Mouse (Mus musculus) MEL (cell line): Measurements from ENCODE around the gene Slc35b1. TPM values are rescaled to one million over a fixed set of nuclear protein-coding genes. Genes with fewer than 3 reads are reported as not detected.

Source experiments
- DNase-seq: peaks from one replicate; pipeline ENCODE4 v3.0.0; 2011; ENCODE audit warnings: low read depth, low spot score
- H3K27ac ChIP-seq: 2 replicates; pipeline ENCODE4 v1.5.1; 2012; ENCODE audit warnings: low read depth, mild to moderate bottlenecking, control low read depth, low read length, moderate library complexity; ENCODE audit not compliant: control insufficient read depth
- H3K27me3 ChIP-seq, 2 experiments: fragments of 150-350 bp in 1 of 2; sonication (generic) in 1 of 2; 2 replicates each; pipeline ENCODE4 v1.6.1; 2012; ENCODE audit warnings: low read length in 2 of 2, mild to moderate bottlenecking in 2 of 2, improper control_type of control experiment in 1 of 2, moderate library complexity in 1 of 2; ENCODE audit not compliant: insufficient read depth in 2 of 2, control insufficient read depth in 1 of 2
- H3K36me3 ChIP-seq, 2 experiments: 2 replicates each; pipeline ENCODE4 v1.6.1; 2012 to 2014; ENCODE audit warnings: low read length in 2 of 2, improper control_type of control experiment in 1 of 2, inconsistent platforms in 1 of 2, mild to moderate bottlenecking in 1 of 2; ENCODE audit not compliant: insufficient read depth in 2 of 2, control insufficient read depth in 1 of 2
- H3K4me1 ChIP-seq, 2 experiments: fragments of 150-350 bp in 1 of 2; sonication (generic) in 1 of 2; 2 replicates each; pipeline ENCODE4 v1.6.1; 2012; ENCODE audit warnings: low read length in 2 of 2, improper control_type of control experiment in 1 of 2, mild to moderate bottlenecking in 1 of 2; ENCODE audit not compliant: insufficient read depth in 2 of 2, control insufficient read depth in 1 of 2
- H3K4me3 ChIP-seq, 2 experiments: fragments of 150-350 bp in 1 of 2; sonication (generic) in 1 of 2; 2 replicates each; pipeline ENCODE4 v1.5.1; 2012; ENCODE audit warnings: low read depth in 2 of 2, low read length in 2 of 2, mild to moderate bottlenecking in 2 of 2, moderate library complexity in 2 of 2, control low read depth in 1 of 2, improper control_type of control experiment in 1 of 2; ENCODE audit not compliant: control insufficient read depth in 1 of 2, insufficient read depth in 1 of 2
- H3K79me2 ChIP-seq: 2 replicates; pipeline ENCODE4 v1.6.1; 2012; ENCODE audit warnings: mild to moderate bottlenecking, low read length, moderate library complexity; ENCODE audit not compliant: control insufficient read depth, poor library complexity, insufficient read depth
- H3K9ac ChIP-seq: 2 replicates; pipeline ENCODE4 v1.6.1; 2012; ENCODE audit warnings: low read depth, mild to moderate bottlenecking, control low read depth, low read length, moderate library complexity; ENCODE audit not compliant: control insufficient read depth, poor library complexity, severe bottlenecking
- H3K9me3 ChIP-seq: fragments of 150-350 bp; sonication (generic); replicated peaks from 2 replicates; pipeline ENCODE4 v1.6.1; 2012; ENCODE audit warnings: mild to moderate bottlenecking, low read length, improper control_type of control experiment, moderate library complexity; ENCODE audit not compliant: insufficient read depth
- BHLHE40 ChIP-seq: IDR thresholded peaks from 2 replicates; pipeline ENCODE4 v1.6.1; 2012; ENCODE audit warnings: low read depth, mild to moderate bottlenecking, inconsistent platforms, low read length, improper control_type of control experiment, borderline replicate concordance
- CHD1 ChIP-seq: IDR thresholded peaks from 2 replicates; pipeline ENCODE4 v1.6.1; 2012; ENCODE audit warnings: low read depth, mild to moderate bottlenecking, inconsistent platforms, low read length, improper control_type of control experiment
- E2F4 ChIP-seq: IDR thresholded peaks from 2 replicates; pipeline ENCODE4 v1.6.1; 2011; ENCODE audit warnings: low read depth, low read length, improper control_type of control experiment, borderline replicate concordance
- EP300 ChIP-seq, 2 experiments: IDR thresholded peaks; 2 replicates each; pipeline ENCODE4 v1.6.1; 2011; ENCODE audit warnings: improper control_type of control experiment in 2 of 2, low read length in 2 of 2, low read depth in 1 of 2, mild to moderate bottlenecking in 1 of 2
- ETS1 ChIP-seq: IDR thresholded peaks from 2 replicates; pipeline ENCODE4 v1.6.1; 2012; ENCODE audit warnings: low read depth, mild to moderate bottlenecking, inconsistent platforms, low read length, improper control_type of control experiment, moderate library complexity
- GABPA ChIP-seq: IDR thresholded peaks from 2 replicates; pipeline ENCODE4 v1.6.1; 2012; ENCODE audit warnings: low read depth, mild to moderate bottlenecking, inconsistent platforms, low read length, improper control_type of control experiment, moderate library complexity
- GATA1 ChIP-seq: IDR thresholded peaks from 2 replicates; pipeline ENCODE4 v1.6.1; 2011; ENCODE audit warnings: low read depth, low read length, improper control_type of control experiment
- HCFC1 ChIP-seq: IDR thresholded peaks from 2 replicates; pipeline ENCODE4 v1.6.1; 2012; ENCODE audit warnings: low read depth, mild to moderate bottlenecking, inconsistent platforms, low read length, improper control_type of control experiment, moderate library complexity
- JUND ChIP-seq: IDR thresholded peaks from 2 replicates; pipeline ENCODE4 v1.6.1; 2011; ENCODE audit warnings: low read depth, mild to moderate bottlenecking, improper control_type of control experiment, low read length
- KAT2A ChIP-seq: conservative IDR thresholded peaks from 2 replicates; pipeline ENCODE4 v1.6.1; 2012; ENCODE audit warnings: low read depth, low read length, improper control_type of control experiment, inconsistent platforms
- MAFK ChIP-seq: IDR thresholded peaks from 2 replicates; pipeline ENCODE4 v1.6.1; 2011; ENCODE audit warnings: low read depth, mild to moderate bottlenecking, low read length, improper control_type of control experiment, borderline replicate concordance
- MAX ChIP-seq: IDR thresholded peaks from 2 replicates; pipeline ENCODE4 v1.6.1; 2011; ENCODE audit warnings: low read length, improper control_type of control experiment
- MAZ ChIP-seq: IDR thresholded peaks from 2 replicates; pipeline ENCODE4 v1.6.1; 2012; ENCODE audit warnings: low read depth, mild to moderate bottlenecking, inconsistent platforms, low read length, improper control_type of control experiment
- MEF2A ChIP-seq: IDR thresholded peaks from 2 replicates; pipeline ENCODE4 v1.6.1; 2014; ENCODE audit warnings: low read depth, mild to moderate bottlenecking, inconsistent platforms, low read length, improper control_type of control experiment; ENCODE audit not compliant: poor library complexity, insufficient replicate concordance, severe bottlenecking; ENCODE audit errors: extremely low read depth
- MXI1 ChIP-seq: IDR thresholded peaks from 2 replicates; pipeline ENCODE4 v1.6.1; 2011; ENCODE audit warnings: mild to moderate bottlenecking, low read depth, low read length, improper control_type of control experiment
- MYB ChIP-seq: IDR thresholded peaks from 2 replicates; pipeline ENCODE4 v1.6.1; 2011; ENCODE audit warnings: mild to moderate bottlenecking, low read depth, low read length, improper control_type of control experiment
- POLR2A ChIP-seq, 2 experiments: IDR thresholded peaks; 2 replicates each; pipeline ENCODE4 v1.6.1; 2011 to 2012; ENCODE audit warnings: low read length in 2 of 2, mild to moderate bottlenecking in 2 of 2, control low read depth in 1 of 2, improper control_type of control experiment in 1 of 2, low read depth in 1 of 2, moderate library complexity in 1 of 2; ENCODE audit not compliant: control insufficient read depth in 1 of 2, insufficient read depth in 1 of 2, poor library complexity in 1 of 2
- POLR2AphosphoS2 ChIP-seq: IDR thresholded peaks from 2 replicates; pipeline ENCODE4 v1.6.1; 2011; ENCODE audit warnings: low read length, improper control_type of control experiment
- POLR2AphosphoS5 ChIP-seq: IDR thresholded peaks from 2 replicates; pipeline ENCODE4 v1.6.1; 2012; ENCODE audit warnings: low read depth, borderline replicate concordance, mild to moderate bottlenecking, inconsistent platforms, low read length, moderate library complexity, mixed read lengths
- RAD21 ChIP-seq: IDR thresholded peaks from 2 replicates; pipeline ENCODE4 v1.6.1; 2011; ENCODE audit warnings: mild to moderate bottlenecking, low read depth, low read length, improper control_type of control experiment
- SMC3 ChIP-seq: IDR thresholded peaks from 2 replicates; pipeline ENCODE4 v1.6.1; 2011; ENCODE audit warnings: low read depth, low read length, improper control_type of control experiment
- TBP ChIP-seq: IDR thresholded peaks from 2 replicates; pipeline ENCODE4 v1.8.0; 2011; ENCODE audit warnings: low read depth, low read length, improper control_type of control experiment
- TCF12 ChIP-seq: IDR thresholded peaks from 2 replicates; pipeline ENCODE4 v1.6.1; 2014; ENCODE audit warnings: low read depth, mild to moderate bottlenecking, inconsistent platforms, low read length, improper control_type of control experiment, moderate library complexity
- UBTF ChIP-seq: IDR thresholded peaks from 2 replicates; pipeline ENCODE4 v1.6.1; 2012; ENCODE audit warnings: low read depth, mild to moderate bottlenecking, inconsistent platforms, low read length, improper control_type of control experiment, moderate library complexity, borderline replicate concordance; ENCODE audit not compliant: insufficient read depth
- USF2 ChIP-seq, 2 experiments: IDR thresholded peaks; 2 replicates each; pipeline ENCODE4 v1.6.1; 2011 to 2012; ENCODE audit warnings: improper control_type of control experiment in 2 of 2, low read length in 2 of 2, borderline replicate concordance in 1 of 2, inconsistent platforms in 1 of 2, low read depth in 1 of 2, mild to moderate bottlenecking in 1 of 2; ENCODE audit not compliant: insufficient read depth in 1 of 2
- ZKSCAN1 ChIP-seq: IDR thresholded peaks from 2 replicates; pipeline ENCODE4 v1.6.1; 2012; ENCODE audit warnings: low read depth, mild to moderate bottlenecking, inconsistent platforms, low read length, improper control_type of control experiment, moderate library complexity
- ZMIZ1 ChIP-seq: IDR thresholded peaks from 2 replicates; pipeline ENCODE4 v1.6.1; 2012; ENCODE audit warnings: low read depth, mild to moderate bottlenecking, inconsistent platforms, low read length, improper control_type of control experiment, moderate library complexity
- ZNF384 ChIP-seq: IDR thresholded peaks from 2 replicates; pipeline ENCODE4 v1.6.1; 2012; ENCODE audit warnings: low read depth, mild to moderate bottlenecking, inconsistent platforms, low read length, improper control_type of control experiment
- polyA plus RNA-seq, 2 experiments: library from polyadenylated mRNA; stranded (reverse) in 1 of 2; unstranded in 1 of 2; fragments of >175 nt in 1 of 2; fragments of >200 nt in 1 of 2; gene quantifications; 2 replicates each; pipeline versions ENCODE4 v1.2.1 to v1.2.4; 2012; ENCODE audit warnings: low replicate concordance in 2 of 2, low read depth in 1 of 2; ENCODE audit not compliant: insufficient read length in 2 of 2, insufficient read depth in 1 of 2, missing spikeins in 1 of 2
- total RNA-seq: library from RNA; depleted of rRNA; stranded (reverse); fragments of 300-350 nt; gene quantifications from 2 replicates; pipeline ENCODE4 v1.2.3, GENCODE M21; 2012

Slc35b1 gene
- total and polyA plus RNA-seq, 3 experiments: 59.1 to 82.4 TPM; not detected in 1

GRCm38 (mm10) chr11:95356039-95356438 is 28.5 kb upstream of the Slc35b1 start:
- no peak overlapping the region for H3K4me3 ChIP-seq
- peak overlapping the region; percentile 93 for H3K27ac ChIP-seq
- peaks cover 43 to 55% of the 10 kb centered on the region in 2 experiments for H3K4me1 ChIP-seq
- no peak for TF ChIP-seq MAZ
- TF ChIP-seq ZNF384: no peak
- no peak for TF ChIP-seq HCFC1
- TF ChIP-seq JUND: 0 out of 2 replicates have a peak, but pooled peaks have one; percentile 10
- TF ChIP-seq MYB: no peak
- no peak for TF ChIP-seq POLR2AphosphoS2
- TF ChIP-seq ETS1: no peak
- no peak for TF ChIP-seq ZMIZ1
- 0 out of 2 replicates have a peak, but pooled peaks have one; percentile 42 for TF ChIP-seq CHD1
- peak overlapping the region; percentile 10 for H3K9ac ChIP-seq
- peaks cover 11 to 52% of the 10 kb centered on the region in 2 experiments; a peak in 3 of 4 replicates for H3K36me3 ChIP-seq
- H3K79me2 ChIP-seq: no peaks in the 10 kb centered on the region
- DNase-seq: no peak
- H3K9me3 ChIP-seq: no peaks in the 10 kb centered on the region
- no peaks in the 10 kb centered on the region for H3K27me3 ChIP-seq

GRCm38 (mm10) chr11:95356469-95357273 is 27.8 kb upstream of the Slc35b1 start:
- peak overlapping the region; percentile 29 for H3K9ac ChIP-seq
- no peak overlapping the region for H3K4me3 ChIP-seq
- TF ChIP-seq E2F4: no peak
- TF ChIP-seq JUND: peak; percentile 72; the same call in 1 of the 2 replicates
- peak; percentile 71 for TF ChIP-seq MAFK
- peak; percentile 97 for TF ChIP-seq MYB
- TF ChIP-seq POLR2AphosphoS5: peak; percentile 23; the same call in 1 of the 2 replicates
- TF ChIP-seq ETS1: peak; percentile 99
- TF ChIP-seq SMC3: peak; percentile 8; the same call in 1 of the 2 replicates
- peak; percentile 79 for TF ChIP-seq MXI1
- no peak for TF ChIP-seq UBTF
- peak; percentile 49 for TF ChIP-seq BHLHE40
- peak; percentile 98 for TF ChIP-seq GATA1
- no peak; the same call in 1 of the 2 replicates for TF ChIP-seq RAD21
- peak; percentile 92 for TF ChIP-seq MAX
- TF ChIP-seq TBP: peak; percentile 56; the same call in 1 of the 2 replicates
- TF ChIP-seq HCFC1: peak; percentile 65
- TF ChIP-seq GABPA: peak; percentile 55
- peak; percentile 88 for TF ChIP-seq MEF2A
- peak; percentile 40; the same call in 1 of the 2 replicates for TF ChIP-seq KAT2A
- TF ChIP-seq EP300 (IDR thresholded peaks at IDR 0.05; ENCODE audit: low read depth in 1 of 2, low read length in 2 of 2): peak; percentile 94 to 96
- peak; percentile 98 for TF ChIP-seq TCF12
- TF ChIP-seq MAZ: peak; percentile 88
- TF ChIP-seq POLR2A (IDR thresholded peaks at IDR 0.05; ENCODE audit: control insufficient read depth in 1 of 2, insufficient read depth in 1 of 2, low read depth in 1 of 2, low read length in 2 of 2, poor library complexity in 1 of 2): no peak; a peak in 2 of 4 replicates
- TF ChIP-seq USF2 (IDR thresholded peaks at IDR 0.05; ENCODE audit: borderline replicate concordance in 1 of 2, insufficient read depth in 1 of 2, low read depth in 1 of 2, low read length in 2 of 2): 0 out of 4 replicates have a peak, but pooled peaks of 1 of the 2 experiments have one; percentile 44
- TF ChIP-seq ZKSCAN1: peak; percentile 20

More at GRCm38 (mm10) chr11:95356469-95357273, 27.8 kb upstream of the Slc35b1 start:
- no peaks in the 10 kb centered on the region for H3K9me3 ChIP-seq
- H3K4me1 ChIP-seq: peaks cover 43 to 55% of the 10 kb centered on the region in 2 experiments
- peak overlapping the region; percentile 93 for H3K27ac ChIP-seq
- no peaks in the 10 kb centered on the region for H3K27me3 ChIP-seq
- DNase-seq: peak; percentile 100
- no peaks in the 10 kb centered on the region for H3K79me2 ChIP-seq
- H3K36me3 ChIP-seq: peaks cover 11 to 52% of the 10 kb centered on the region in 2 experiments; a peak in 3 of 4 replicates
